Mouse (Mus musculus) testis, adult 2 months (tissue): Measurements from ENCODE around the gene Srd5a1.

ENCODE experiments used
- CTCF ChIP-seq: fragments of 200-500 bp; IDR thresholded peaks from 2 replicates; pipeline ENCODE4 v1.5.1; 2012; ENCODE audit warnings: low read depth, mild to moderate bottlenecking, inconsistent platforms, low read length, moderate library complexity; ENCODE audit not compliant: control insufficient read depth, insufficient read depth, insufficient replicate concordance
- POLR2A ChIP-seq: fragments of 200-500 bp; IDR thresholded peaks from 2 replicates; pipeline ENCODE4 v1.6.1; 2012; ENCODE audit warnings: low read depth, mild to moderate bottlenecking, inconsistent platforms, low read length, moderate library complexity; ENCODE audit not compliant: control insufficient read depth

DNA sequence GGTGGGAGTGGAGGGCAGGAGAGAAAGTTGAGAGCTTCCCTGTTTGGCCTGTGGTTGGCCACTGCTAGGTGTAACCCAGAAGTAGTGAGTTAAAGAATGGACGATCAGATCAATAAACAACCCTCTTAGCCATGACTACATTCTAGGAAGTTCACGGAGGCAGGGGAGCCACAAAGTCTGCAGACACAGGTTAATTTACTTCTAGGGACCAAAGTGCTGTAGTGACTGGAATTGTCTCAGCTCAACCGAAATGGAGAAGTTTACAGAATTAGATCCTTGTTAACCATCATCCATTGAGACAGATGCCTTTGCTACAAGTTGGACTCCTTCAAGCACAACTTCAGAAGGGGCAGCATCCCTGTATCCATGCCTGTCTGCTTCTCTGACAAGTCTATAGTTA lies 23.4 kb downstream of the Srd5a1 start:
- TF ChIP-seq POLR2A (no peak), CTCF (no peak)
